Mouse (Mus musculus): ENCODE measurements around the gene Ntsr1.

Ntsr1 gene

GRCm38 (mm10) chr2:180499741-180500140 is at the start of gene Ntsr1:
Ntsr1 (plus strand) TSS chr2:180499976.
- DNase-seq (ENCODE audit: low read depth, low spot score) = peak; percentile 38

- no peak for DNase-seq (ENCODE audit: low read depth, low spot score)
These were observed 49.2 kb upstream of the Ntsr1 start for GRCm38 (mm10) chr2:180450529-180450928.

- DNase-seq (ENCODE audit: low read depth, low spot score) = peak; percentile 96
These were observed 43.8 kb upstream of the Ntsr1 start, which contains the start of gene Slco4a1 for GRCm38 (mm10) chr2:180455723-180456698. Slco4a1 (plus strand) TSS chr2:180456245.

DNA sequence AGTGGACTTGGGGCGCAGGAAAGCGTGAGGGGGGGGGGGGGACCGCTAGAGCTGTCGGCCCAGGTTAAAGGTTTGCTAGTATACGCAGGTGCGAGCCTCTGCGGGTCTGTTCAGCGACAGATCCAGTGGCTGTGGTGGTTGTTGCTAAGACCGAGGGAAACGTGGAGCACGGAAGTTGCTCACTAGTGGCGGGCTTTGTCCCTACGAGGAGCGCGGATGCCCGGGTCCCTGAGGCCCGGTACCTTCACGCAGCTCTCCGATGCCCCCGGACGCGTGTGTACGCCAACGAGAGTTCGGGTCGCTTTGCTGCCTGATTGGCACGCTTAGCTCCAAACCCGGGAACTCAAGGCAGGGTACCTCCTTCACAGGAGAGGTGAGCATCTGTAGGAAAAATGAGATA is 43.1 kb upstream of the Ntsr1 start:
- no peak for DNase-seq (ENCODE audit: low read depth, low spot score)

- DNase-seq (ENCODE audit: low read depth, low spot score) = peak; percentile 91
These were observed 42.1 kb upstream of the Ntsr1 start for GRCm38 (mm10) chr2:180457680-180458079.

DNA sequence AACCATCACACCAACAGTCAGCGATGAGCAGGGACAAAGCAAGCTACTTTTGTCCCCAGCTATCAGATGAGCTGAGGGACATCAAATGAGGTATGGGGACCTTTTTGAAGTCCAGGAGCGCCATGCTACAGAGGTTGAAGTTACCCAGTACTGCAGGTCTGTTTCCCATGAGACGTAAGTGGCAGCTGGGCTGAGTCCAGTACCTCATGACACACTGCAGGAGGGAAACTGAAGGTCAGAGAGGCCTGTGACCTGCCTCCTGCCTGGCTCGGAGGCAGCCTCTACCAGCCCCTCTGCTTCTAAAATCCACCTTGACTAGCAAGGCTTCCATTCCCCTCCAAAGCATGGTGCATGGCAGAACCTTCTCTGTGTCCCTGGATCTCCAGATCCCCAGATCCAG is 40.3 kb upstream of the Ntsr1 start:
- no peak for DNase-seq (ENCODE audit: low read depth, low spot score)

- no peak for DNase-seq (ENCODE audit: low read depth, low spot score)
These were observed 39.0 kb upstream of the Ntsr1 start for GRCm38 (mm10) chr2:180460801-180461200.

DNA sequence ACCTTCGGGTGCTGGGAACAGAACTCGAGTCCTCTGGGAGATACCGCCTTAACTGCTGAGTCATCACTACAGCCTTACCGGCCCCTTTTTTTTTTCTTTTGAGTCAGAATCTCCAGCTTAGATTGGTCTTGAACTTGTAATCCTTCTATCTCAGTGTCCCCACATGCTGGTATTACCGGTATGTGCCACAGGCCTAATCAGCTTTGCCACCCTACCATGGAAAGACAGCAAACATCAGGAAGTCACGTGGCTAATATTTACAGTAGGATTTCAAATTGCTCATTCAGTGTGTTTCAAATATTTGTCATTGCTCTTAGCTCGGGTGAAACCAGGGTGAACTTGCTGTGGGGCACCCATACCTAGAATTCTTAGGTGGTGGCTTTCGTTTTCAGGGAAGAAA is 37.2 kb upstream of the Ntsr1 start:
- DNase-seq (ENCODE audit: low read depth, low spot score) = no peak

- DNase-seq (ENCODE audit: low read depth, low spot score) = no peak
These were observed 33.3 kb upstream of the Ntsr1 start for GRCm38 (mm10) chr2:180466505-180466904.

DNA sequence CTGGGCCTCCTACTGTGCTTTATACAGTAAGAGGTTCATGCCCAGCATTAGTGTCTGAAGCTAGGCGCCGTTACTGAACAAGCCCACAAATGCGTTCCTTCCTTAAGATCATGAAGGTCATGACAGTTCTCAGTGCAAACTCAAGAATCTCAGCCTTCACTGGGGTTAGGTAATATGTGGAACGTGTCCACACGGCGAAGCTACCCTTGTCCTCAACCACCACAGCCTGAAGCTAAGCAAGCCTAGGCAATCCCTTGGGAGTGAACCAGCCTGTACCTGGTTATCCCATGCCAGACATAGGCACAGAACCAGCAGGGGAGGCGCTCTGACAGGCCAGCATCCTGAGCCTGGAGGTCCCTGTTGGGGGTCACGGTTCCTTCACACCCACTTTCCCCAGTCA is 30.9 kb upstream of the Ntsr1 start:
- DNase-seq (ENCODE audit: low read depth, low spot score) = no peak

- peak; percentile 30 for DNase-seq (ENCODE audit: low read depth, low spot score)
These were observed 30.0 kb upstream of the Ntsr1 start for GRCm38 (mm10) chr2:180469768-180470167.

GRCm38 (mm10) chr2:180472306-180473079 is 27.3 kb upstream of the Ntsr1 start:
- peak; percentile 86 for DNase-seq (ENCODE audit: low read depth, low spot score)

GRCm38 (mm10) chr2:180473080-180473440 is 26.7 kb upstream of the Ntsr1 start:
- peak; percentile 75 for DNase-seq (ENCODE audit: low read depth, low spot score)

GRCm38 (mm10) chr2:180474864-180475263 is 24.9 kb upstream of the Ntsr1 start:
- DNase-seq (ENCODE audit: low read depth, low spot score) = no peak

DNA sequence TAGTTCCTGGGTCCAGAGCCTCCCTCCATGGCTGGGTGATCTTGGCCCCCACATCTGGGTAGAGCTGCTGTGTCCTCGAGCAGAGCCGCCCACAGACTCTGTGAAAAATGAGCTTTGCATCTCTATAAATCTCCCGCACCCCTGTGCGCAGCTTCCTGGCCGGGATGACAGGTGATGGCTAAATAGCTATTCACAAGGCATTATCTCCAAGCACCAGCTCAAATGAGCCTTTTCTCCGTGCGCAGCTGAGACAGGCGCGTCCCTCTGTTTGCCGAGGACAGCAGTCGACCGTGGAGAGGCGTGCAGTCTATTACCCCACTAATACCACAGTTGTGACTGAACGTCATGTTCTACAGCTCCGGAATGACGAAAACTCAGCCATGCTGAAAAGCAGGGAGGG is 17.5 kb upstream of the Ntsr1 start:
- DNase-seq (ENCODE audit: low read depth, low spot score) = no peak

GRCm38 (mm10) chr2:180484882-180485281 is 14.9 kb upstream of the Ntsr1 start:
- DNase-seq (ENCODE audit: low read depth, low spot score) = no peak

DNA sequence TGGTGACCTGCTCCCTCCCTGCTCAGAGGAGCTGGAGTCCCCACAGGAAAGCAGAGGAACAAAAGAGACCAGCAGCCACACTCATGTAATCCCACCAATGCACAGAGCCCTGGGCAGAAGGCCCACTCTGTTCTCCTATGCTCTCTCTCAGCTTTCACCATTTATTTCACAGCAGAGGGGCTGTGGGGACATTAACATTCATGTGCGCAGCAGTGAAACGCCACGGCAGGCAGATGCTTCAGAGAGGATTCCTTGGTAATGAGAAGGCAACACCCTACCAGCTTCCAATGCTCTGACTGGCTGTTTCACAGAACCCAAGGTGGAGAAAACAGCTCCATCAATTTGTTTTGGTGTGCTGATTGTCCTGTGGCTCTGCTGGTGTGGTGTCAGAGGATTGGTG is 14.5 kb upstream of the Ntsr1 start:
- no peak for DNase-seq (ENCODE audit: low read depth, low spot score)

DNA sequence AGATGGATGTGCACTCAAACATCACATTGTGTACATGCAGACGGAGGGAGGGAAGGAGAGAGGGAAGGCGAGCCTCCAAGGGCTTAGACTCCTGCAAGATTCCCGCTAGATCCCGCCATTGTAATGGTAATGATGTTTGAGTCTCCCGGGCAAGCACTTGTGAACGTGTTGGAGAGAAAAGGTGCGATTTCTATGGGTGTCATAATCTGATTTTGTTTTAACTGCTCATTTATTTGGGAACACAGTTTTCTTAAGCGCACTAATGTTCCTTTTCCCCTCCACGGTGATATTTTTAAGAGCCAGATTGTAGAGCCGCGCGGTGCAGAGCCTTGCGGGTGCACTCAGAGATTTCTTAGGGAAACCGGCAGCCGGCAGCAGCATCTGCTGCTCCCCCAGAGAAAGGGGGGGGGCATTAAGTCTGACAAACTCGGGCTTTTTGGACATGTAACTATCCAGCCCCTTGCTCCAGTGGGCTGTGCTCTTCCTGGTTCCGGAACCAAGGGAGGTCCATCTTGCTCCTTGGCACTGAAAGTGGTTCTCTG is 11.5 kb upstream of the Ntsr1 start:
- DNase-seq (ENCODE audit: low read depth, low spot score) = peak; percentile 70

- no peak for DNase-seq (ENCODE audit: low read depth, low spot score)
These were observed 3.9 kb upstream of the Ntsr1 start for GRCm38 (mm10) chr2:180495906-180496305.

- DNase-seq (ENCODE audit: low read depth, low spot score) = no peak
These were observed 950 bp downstream of the Ntsr1 start for GRCm38 (mm10) chr2:180500726-180501125.

DNA sequence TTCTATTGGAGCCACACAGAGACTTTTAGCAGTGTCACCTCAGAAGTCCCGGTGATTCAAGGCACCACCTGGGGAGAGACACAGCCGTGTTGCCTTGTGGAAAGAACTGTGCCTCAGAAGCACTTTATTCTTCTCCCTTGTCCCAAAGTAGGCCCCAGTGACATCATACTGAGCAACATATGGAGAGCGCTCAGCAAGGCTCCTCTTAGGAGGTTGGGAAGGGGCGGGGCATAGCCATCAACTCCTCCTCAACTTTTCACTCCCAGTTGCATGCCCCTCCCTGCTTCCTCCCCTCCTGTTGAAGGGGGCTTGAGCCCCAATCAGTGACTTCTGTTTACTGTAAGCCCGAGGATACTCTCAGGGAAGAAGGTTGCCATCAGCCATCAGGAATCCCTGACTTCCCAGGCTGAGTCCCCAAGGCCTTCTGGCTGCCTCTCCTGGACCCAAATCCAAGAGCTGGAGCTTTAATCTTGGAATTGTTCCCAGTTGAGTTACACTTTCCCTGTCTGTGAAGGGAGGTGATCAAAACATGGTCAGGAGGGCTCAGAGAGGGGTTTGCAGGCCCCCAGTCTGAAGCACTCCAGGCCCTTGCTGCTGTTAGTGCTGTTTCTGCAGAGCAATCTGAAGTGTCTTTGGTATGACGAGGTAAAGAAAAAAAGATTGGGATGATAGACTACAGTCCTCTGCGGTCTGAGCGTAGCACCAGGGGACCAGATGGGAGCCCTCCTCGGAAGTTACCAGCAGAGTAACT is 1.6 kb downstream of the Ntsr1 start:
- peak; percentile 12 for DNase-seq (ENCODE audit: low read depth, low spot score)

- no peak for DNase-seq (ENCODE audit: low read depth, low spot score)
These were observed 6.5 kb downstream of the Ntsr1 start for GRCm38 (mm10) chr2:180506281-180506680.
